Mouse (Mus musculus): ENCODE results near the gene Furin.

DNA sequence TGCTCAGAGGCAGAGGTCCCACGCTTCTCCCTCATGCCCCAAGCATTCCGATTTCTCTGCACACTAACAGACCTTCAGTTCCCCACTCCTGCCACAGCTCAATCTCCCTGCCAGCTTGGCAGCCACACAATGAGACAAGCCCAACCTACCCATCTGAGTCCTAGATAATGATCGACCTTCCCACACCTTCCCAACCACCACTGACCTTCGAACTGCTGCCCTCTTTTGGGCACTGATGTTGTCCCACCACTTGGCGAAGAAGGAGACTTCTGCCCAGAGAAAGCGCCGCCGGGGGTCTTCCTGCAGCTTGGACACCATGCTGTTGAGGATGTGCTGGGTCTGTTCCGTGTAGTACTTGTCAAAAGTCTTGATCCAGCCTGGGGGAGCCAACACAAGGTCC lies 37.2 kb downstream of the Furin start:
- TF ChIP-seq CHD2 (IDR thresholded peaks at IDR 0.05; ENCODE audit: low read length): no peak
- no peak for TF ChIP-seq CTCF (IDR thresholded peaks at IDR 0.05 in 2 of 3, conservative IDR thresholded peaks at IDR 0.05 in 1 of 3; ENCODE audit: control insufficient read depth in 1 of 3, insufficient read depth in 1 of 3, low read depth in 2 of 3, low read length in 3 of 3, poor library complexity in 1 of 3, severe bottlenecking in 1 of 3)
- TF ChIP-seq TCF12 (IDR thresholded peaks at IDR 0.05; ENCODE audit: low read depth, low read length): no peak
- no peak for TF ChIP-seq MXI1 (IDR thresholded peaks at IDR 0.05; ENCODE audit: low read depth, low read length)
- no peak for TF ChIP-seq TBP (IDR thresholded peaks at IDR 0.05; ENCODE audit: low read depth, low read length)
- no peak for TF ChIP-seq ETS1 (IDR thresholded peaks at IDR 0.05; ENCODE audit: low read depth, low read length)
- TF ChIP-seq USF1 (IDR thresholded peaks at IDR 0.05; ENCODE audit: low read depth, low read length): no peak
- TF ChIP-seq POLR2AphosphoS2 (IDR thresholded peaks at IDR 0.05; ENCODE audit: low read length): no peak
- TF ChIP-seq NELFE (IDR thresholded peaks at IDR 0.05; ENCODE audit: low read depth, low read length): no peak
- no peak for TF ChIP-seq POLR2A (IDR thresholded peaks at IDR 0.05; ENCODE audit: control insufficient read depth in 1 of 2, insufficient read depth in 1 of 2, low read depth in 1 of 2, low read length in 2 of 2, poor library complexity in 1 of 2)
- no peak for TF ChIP-seq EP300 (IDR thresholded peaks at IDR 0.05; ENCODE audit: low read depth in 1 of 2, low read length in 2 of 2)

Measured in MEL (cell line).